Mouse (Mus musculus): ENCODE results near the gene Gata1. TPM values are rescaled to one million over a fixed set of nuclear protein-coding genes. Genes with fewer than 3 reads are reported as not detected.
"Not testable (repeated sequence)": the region's sequence is repeated elsewhere in the genome, so short reads cannot be mapped to it uniquely, and the experiment has no call there.

The Gata1 gene
- polyA plus RNA-seq (2015; fragmentation: Nextera tagmentation; extraction: Ambion mirVana): 0.08 and 0.09 TPM in 2 replicates

DNA sequence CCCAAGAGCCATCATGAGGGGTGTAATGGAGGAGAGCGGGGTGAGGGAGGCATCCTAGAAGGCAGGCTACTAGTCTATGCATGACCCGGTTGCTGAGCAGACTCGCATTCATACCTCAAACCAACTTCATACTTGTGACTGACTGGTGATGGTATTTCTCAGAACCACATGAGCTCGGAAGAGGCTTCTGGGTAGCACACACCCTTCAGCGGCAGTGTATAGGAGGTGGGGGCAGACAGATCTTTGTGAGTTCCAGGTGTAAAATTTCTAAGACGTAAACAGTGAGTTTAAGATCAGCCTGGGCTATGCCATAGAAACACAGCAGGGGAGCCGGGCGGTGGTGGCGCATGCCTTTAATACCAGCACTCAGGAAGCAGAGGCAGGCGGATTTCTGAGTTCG is at the start of gene Gata1:
Gene Gata1, minus strand, starts transcription at position 180 of the 400 bp plus-strand sequence.
- Histone ChIP-seq H3K9ac (ENCODE audit: low read depth, low read length) (no peak within 1 kb of the TSS), H3K36me3 (ENCODE audit: insufficient read depth, low read length) (no peaks in the 10 kb centered on the region), H3K27me3 (ENCODE audit: insufficient read depth, low read length) (no peaks in the 10 kb centered on the region), H3K4me2 (ENCODE audit: low read length) (no peak within 1 kb of the TSS), H3K27ac (no peak within 1 kb of the TSS), H3K9me3 (replicated peaks; ENCODE audit: low read length) (no peaks in the 10 kb centered on the region), H3K4me3 (replicated peaks; ENCODE audit: low read depth, low read length) (no peak within 1 kb of the TSS), H3K4me1 (replicated peaks; ENCODE audit: insufficient read depth, low read length) (no peaks in the 10 kb centered on the region)
- WGBS: 90% methylated on average over 10 of the region's 11 CpGs
- DNase-seq (ENCODE audit: low spot score): no peak
- no peak for TF ChIP-seq CTCF (IDR thresholded peaks at IDR 0.05; ENCODE audit: low read depth)
- ATAC-seq (replicated peaks; ENCODE audit: low FRiP score, low read depth): no peak

DNA sequence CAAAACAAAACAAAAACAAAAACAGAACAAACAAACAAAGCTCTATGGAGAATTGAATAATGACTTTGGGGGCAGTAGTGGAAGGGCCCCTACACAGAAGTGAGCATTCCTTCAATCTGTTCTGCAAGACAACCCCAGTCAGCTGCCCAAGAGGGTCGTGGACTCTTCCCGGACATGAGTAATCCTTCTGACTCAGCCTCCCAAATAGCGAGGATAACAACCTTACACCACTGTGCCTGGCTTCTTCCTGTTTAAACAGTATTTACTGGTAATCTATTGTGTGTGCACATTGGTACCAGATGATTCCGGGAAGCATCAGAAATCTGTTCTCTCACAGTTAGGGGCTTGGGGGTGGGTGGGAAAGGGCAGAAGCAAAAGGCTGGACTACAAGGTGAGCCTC is 48.9 kb upstream of the Gata1 start:
- Histone ChIP-seq H3K4me2 (ENCODE audit: low read length) (no peak overlapping the region), H3K9me3 (replicated peaks; ENCODE audit: low read length) (no peaks in the 10 kb centered on the region), H3K9ac (ENCODE audit: low read depth, low read length) (no peak overlapping the region), H3K36me3 (ENCODE audit: insufficient read depth, low read length) (no peaks in the 10 kb centered on the region), H3K27ac (no peak overlapping the region), H3K27me3 (ENCODE audit: insufficient read depth, low read length) (no peaks in the 10 kb centered on the region), H3K4me3 (replicated peaks; ENCODE audit: low read depth, low read length) (no peak overlapping the region), H3K4me1 (replicated peaks; ENCODE audit: insufficient read depth, low read length) (no peaks in the 10 kb centered on the region)
- WGBS: 75% methylated on average over 4 of the region's 4 CpGs
- ATAC-seq (replicated peaks; ENCODE audit: low FRiP score, low read depth) (no peak), DNase-seq (ENCODE audit: low spot score) (no peak)
- no peak for TF ChIP-seq CTCF (IDR thresholded peaks at IDR 0.05; ENCODE audit: low read depth)

DNA sequence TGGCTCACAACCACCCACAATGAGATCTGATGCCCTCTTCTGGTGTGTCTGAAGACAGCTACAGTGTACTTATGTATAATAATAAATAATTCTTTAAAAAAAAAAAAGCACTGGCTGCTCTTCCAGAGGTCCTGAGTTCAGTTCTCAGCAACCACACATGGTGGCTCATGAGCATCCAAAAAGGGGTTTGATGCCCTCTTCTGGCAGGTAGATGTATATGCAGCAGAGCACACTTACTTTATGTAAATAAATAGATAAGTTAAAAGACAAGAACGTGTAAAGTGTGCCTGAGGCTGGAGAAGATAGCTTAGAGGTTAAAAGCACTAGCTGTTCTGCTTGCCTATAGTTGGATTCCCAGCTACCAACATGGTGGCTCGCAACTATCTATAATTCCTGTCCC is 46.9 kb upstream of the Gata1 start:
- ATAC-seq (replicated peaks; ENCODE audit: low FRiP score, low read depth) (no peak), DNase-seq (ENCODE audit: low spot score) (no peak)
- no peak for TF ChIP-seq CTCF (IDR thresholded peaks at IDR 0.05; ENCODE audit: low read depth)
- Histone ChIP-seq H3K27ac (no peak overlapping the region), H3K36me3 (ENCODE audit: insufficient read depth, low read length) (no peaks in the 10 kb centered on the region), H3K9ac (ENCODE audit: low read depth, low read length) (no peak overlapping the region), H3K4me2 (ENCODE audit: low read length) (no peak overlapping the region), H3K9me3 (replicated peaks; ENCODE audit: low read length) (no peaks in the 10 kb centered on the region), H3K4me3 (replicated peaks; ENCODE audit: low read depth, low read length) (no peak overlapping the region), H3K4me1 (replicated peaks; ENCODE audit: insufficient read depth, low read length) (no peaks in the 10 kb centered on the region), H3K27me3 (ENCODE audit: insufficient read depth, low read length) (no peaks in the 10 kb centered on the region)
- 75% methylated on average over 2 of the region's 2 CpGs for whole genome bisulfite sequencing

DNA sequence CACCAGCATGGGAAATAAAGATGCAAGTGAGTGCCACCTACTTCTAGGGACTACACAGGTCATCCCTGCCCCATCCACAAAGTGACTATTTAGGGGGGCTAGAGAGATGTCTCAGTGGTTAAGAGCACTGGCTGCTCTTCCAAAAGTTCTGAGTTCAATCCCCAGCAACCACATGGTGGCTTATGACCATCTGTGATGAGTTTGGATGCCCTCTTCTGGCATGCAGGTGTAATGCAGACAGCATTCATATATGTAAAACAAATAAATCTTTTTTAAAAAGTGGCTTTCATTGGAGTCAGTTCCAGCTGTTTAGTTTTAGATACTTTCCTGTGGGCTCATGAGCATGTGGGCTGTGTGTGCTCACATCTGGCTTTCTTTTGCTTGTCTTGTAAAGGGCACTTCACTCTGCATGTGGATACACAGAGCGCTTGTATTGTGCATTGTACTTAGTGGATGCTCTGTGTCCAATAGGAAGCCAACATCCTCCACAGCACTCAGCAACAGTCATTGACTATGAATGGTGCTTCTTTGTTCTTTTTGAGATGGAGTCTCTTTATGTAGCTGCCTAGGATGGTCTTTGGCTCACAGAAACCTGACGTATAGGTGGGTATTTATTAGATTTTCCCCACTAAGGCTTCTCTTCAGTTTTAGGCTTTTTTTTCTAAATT is 42.4 kb upstream of the Gata1 start:
- H3K4me1 ChIP-seq (replicated peaks; ENCODE audit: insufficient read depth, low read length): no peaks in the 10 kb centered on the region
- H3K4me3 ChIP-seq (replicated peaks; ENCODE audit: low read depth, low read length): no peak overlapping the region
- no peaks in the 10 kb centered on the region for H3K36me3 ChIP-seq (ENCODE audit: insufficient read depth, low read length)
- WGBS: 92% methylated on average over 2 of the region's 2 CpGs
- H3K4me2 ChIP-seq (ENCODE audit: low read length): no peak overlapping the region
- TF ChIP-seq CTCF (IDR thresholded peaks at IDR 0.05; ENCODE audit: low read depth): peak; percentile 41; the same call in 1 of the 2 replicates
- H3K9me3 ChIP-seq (replicated peaks; ENCODE audit: low read length): no peaks in the 10 kb centered on the region
- no peak for DNase-seq (ENCODE audit: low spot score)
- no peaks in the 10 kb centered on the region for H3K27me3 ChIP-seq (ENCODE audit: insufficient read depth, low read length)
- H3K9ac ChIP-seq (ENCODE audit: low read depth, low read length): no peak overlapping the region
- H3K27ac ChIP-seq: no peak overlapping the region
- no peak for ATAC-seq (replicated peaks; ENCODE audit: low FRiP score, low read depth)

DNA sequence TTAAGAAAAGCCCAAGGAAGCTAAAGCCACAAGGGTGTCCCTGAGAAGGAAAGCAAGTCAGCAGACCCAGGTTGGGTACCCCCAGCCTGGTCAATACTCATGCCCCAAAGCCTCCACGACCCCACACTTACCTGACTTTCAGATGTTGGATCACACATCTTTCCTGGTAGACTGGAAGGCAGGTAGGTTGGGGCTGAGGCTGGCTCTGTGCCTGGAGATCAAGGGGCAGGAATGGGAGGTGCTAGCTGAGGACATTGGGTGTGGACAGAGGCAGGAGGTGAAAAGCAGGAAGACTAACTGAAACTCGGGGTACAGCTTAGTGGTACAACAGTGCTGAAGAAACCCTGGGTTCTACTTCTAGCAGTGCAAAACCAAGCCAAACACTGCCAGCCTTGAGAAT is 40.4 kb upstream of the Gata1 start, which contains the start of gene Glod5:
Gene Glod5, minus strand, starts transcription at position 207 of the 400 bp plus-strand sequence.
- WGBS: 61% methylated on average over 2 of the region's 2 CpGs
- Histone ChIP-seq H3K27ac (no peak within 1 kb of the TSS), H3K27me3 (ENCODE audit: insufficient read depth, low read length) (no peaks in the 10 kb centered on the region), H3K36me3 (ENCODE audit: insufficient read depth, low read length) (no peaks in the 10 kb centered on the region), H3K4me2 (ENCODE audit: low read length) (no peak within 1 kb of the TSS), H3K9ac (ENCODE audit: low read depth, low read length) (no peak within 1 kb of the TSS), H3K9me3 (replicated peaks; ENCODE audit: low read length) (no peaks in the 10 kb centered on the region), H3K4me3 (replicated peaks; ENCODE audit: low read depth, low read length) (no peak within 1 kb of the TSS), H3K4me1 (replicated peaks; ENCODE audit: insufficient read depth, low read length) (no peaks in the 10 kb centered on the region)
- TF ChIP-seq CTCF (IDR thresholded peaks at IDR 0.05; ENCODE audit: low read depth): no peak
- DNase-seq (ENCODE audit: low spot score) (no peak), ATAC-seq (replicated peaks; ENCODE audit: low FRiP score, low read depth) (no peak)

DNA sequence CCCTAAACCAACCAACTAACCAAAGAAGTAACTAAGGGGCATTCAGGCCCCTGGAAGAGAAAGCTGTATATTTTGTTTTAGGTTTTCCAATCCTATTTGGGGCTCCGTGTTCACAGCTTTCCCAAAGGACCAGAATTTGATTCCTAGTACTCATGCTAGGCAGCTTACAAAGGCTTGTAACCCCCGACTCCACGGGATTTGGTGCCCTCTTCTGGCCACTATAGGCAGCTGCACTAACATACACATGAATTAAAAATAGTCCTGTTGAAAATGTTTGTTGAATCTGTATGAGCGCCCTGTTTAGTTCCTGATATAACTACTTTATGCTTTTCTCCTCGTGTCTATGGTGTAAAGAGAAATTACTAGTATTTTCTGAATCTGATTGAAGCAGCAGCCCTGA is 39.3 kb upstream of the Gata1 start:
- WGBS: 16% methylated on average over 5 of the region's 5 CpGs
- H3K9ac ChIP-seq (ENCODE audit: low read depth, low read length): no peak overlapping the region
- no peak overlapping the region for H3K27ac ChIP-seq
- H3K27me3 ChIP-seq (ENCODE audit: insufficient read depth, low read length): no peaks in the 10 kb centered on the region
- no peaks in the 10 kb centered on the region for H3K9me3 ChIP-seq (replicated peaks; ENCODE audit: low read length)
- no peak overlapping the region for H3K4me2 ChIP-seq (ENCODE audit: low read length)
- peak; percentile 79 for TF ChIP-seq CTCF (IDR thresholded peaks at IDR 0.05; ENCODE audit: low read depth)
- H3K4me1 ChIP-seq (replicated peaks; ENCODE audit: insufficient read depth, low read length): no peaks in the 10 kb centered on the region
- no peak for ATAC-seq (replicated peaks; ENCODE audit: low FRiP score, low read depth)
- H3K36me3 ChIP-seq (ENCODE audit: insufficient read depth, low read length): no peaks in the 10 kb centered on the region
- DNase-seq (ENCODE audit: low spot score): peak; percentile 63
- H3K4me3 ChIP-seq (replicated peaks; ENCODE audit: low read depth, low read length): no peak overlapping the region

DNA sequence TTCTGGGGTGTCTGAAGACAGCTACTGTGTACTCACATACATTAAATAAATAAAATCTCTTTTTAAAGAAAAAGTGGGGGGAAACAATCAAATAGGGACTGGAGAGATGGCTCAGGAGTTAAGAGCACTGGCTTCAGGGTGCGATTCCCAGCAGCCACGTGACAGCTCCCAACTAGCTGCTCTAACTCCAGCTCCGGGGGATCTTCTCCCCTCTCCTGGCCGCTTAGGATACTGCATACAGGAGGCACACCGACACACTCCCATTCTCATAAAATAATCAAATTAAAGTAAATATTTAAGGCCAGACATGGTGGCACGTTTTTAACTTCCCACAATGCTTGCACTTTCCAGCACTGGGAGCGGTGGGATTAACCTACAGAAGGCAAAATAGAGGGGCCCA is 37.8 kb upstream of the Gata1 start:
- not testable (repeated sequence) for H3K36me3 ChIP-seq (ENCODE audit: insufficient read depth, low read length); H3K9me3 ChIP-seq (replicated peaks; ENCODE audit: low read length); H3K4me3 ChIP-seq (replicated peaks; ENCODE audit: low read depth, low read length); ATAC-seq (replicated peaks; ENCODE audit: low FRiP score, low read depth); H3K27me3 ChIP-seq (ENCODE audit: insufficient read depth, low read length); H3K9ac ChIP-seq (ENCODE audit: low read depth, low read length); H3K4me2 ChIP-seq (ENCODE audit: low read length); H3K4me1 ChIP-seq (replicated peaks; ENCODE audit: insufficient read depth, low read length); H3K27ac ChIP-seq; DNase-seq (ENCODE audit: low spot score)
- 24% methylated on average over 7 of the region's 7 CpGs for WGBS
- peak; percentile 47 for TF ChIP-seq CTCF (IDR thresholded peaks at IDR 0.05; ENCODE audit: low read depth)
